Mouse (Mus musculus) 3134 (cell line): ENCODE measurements around the gene Rgs14.
A peak's percentile ranks its signal among the peaks of the same experiment; 100 is the strongest.

ENCODE experiments used
- DNase-seq: peaks from one replicate; pipeline ENCODE4 v3.0.0-alpha.2; 2011; ENCODE audit warnings: low spot score; ENCODE audit not compliant: insufficient read length; ENCODE audit errors: extremely low read depth

Rgs14 gene

GRCm38 (mm10) chr13:55344286-55344685 lies 25.2 kb upstream of the Rgs14 start:
- DNase-seq, result no peak

- no peak for DNase-seq
Measured at GRCm38 (mm10) chr13:55346745-55347144, 22.8 kb upstream of the Rgs14 start.

GRCm38 (mm10) chr13:55361145-55361544 lies 8.4 kb upstream of the Rgs14 start:
- DNase-seq, result no peak

GRCm38 (mm10) chr13:55361974-55362452 lies 7.5 kb upstream of the Rgs14 start:
- DNase-seq, result no peak

GRCm38 (mm10) chr13:55362453-55363060 lies 7.0 kb upstream of the Rgs14 start, which contains the start of gene Lman2:
TSS of gene Lman2 (minus strand) at chr13:55362783.
- DNase-seq, result peak; percentile 96

GRCm38 (mm10) chr13:55368401-55368800 lies 1.1 kb upstream of the Rgs14 start:
- no peak for DNase-seq

GRCm38 (mm10) chr13:55370234-55370633 lies 702 bp downstream of the Rgs14 start:
- DNase-seq, result no peak

- DNase-seq, result no peak
Measured at GRCm38 (mm10) chr13:55371007-55371681, 1.6 kb downstream of the Rgs14 start.

- DNase-seq, result no peak
Measured at GRCm38 (mm10) chr13:55371740-55372139, 2.2 kb downstream of the Rgs14 start.

- no peak for DNase-seq
Measured at GRCm38 (mm10) chr13:55374206-55374924, 4.8 kb downstream of the Rgs14 start.

- no peak for DNase-seq
Measured at GRCm38 (mm10) chr13:55375877-55376276, 6.3 kb downstream of the Rgs14 start.

- DNase-seq, result peak; percentile 10
Measured at GRCm38 (mm10) chr13:55378907-55379580, 9.5 kb downstream of the Rgs14 start.

- no peak for DNase-seq
Measured at GRCm38 (mm10) chr13:55381790-55382189, 12.3 kb downstream of the Rgs14 start.

GRCm38 (mm10) chr13:55390644-55391043 lies 21.1 kb downstream of the Rgs14 start:
- DNase-seq, result no peak

GRCm38 (mm10) chr13:55391626-55392029 lies 22.1 kb downstream of the Rgs14 start:
- no peak for DNase-seq

GRCm38 (mm10) chr13:55392933-55393332 lies 23.4 kb downstream of the Rgs14 start:
- no peak for DNase-seq

- no peak for DNase-seq
Measured at GRCm38 (mm10) chr13:55398088-55398487, 28.6 kb downstream of the Rgs14 start, which contains the start of gene Slc34a1. TSS of gene Slc34a1 (plus strand) at chr13:55398187.

GRCm38 (mm10) chr13:55399300-55400038 lies 29.9 kb downstream of the Rgs14 start:
- no peak for DNase-seq

- DNase-seq, result no peak
Measured at GRCm38 (mm10) chr13:55400039-55400346, 30.5 kb downstream of the Rgs14 start.

- DNase-seq, result no peak
Measured at GRCm38 (mm10) chr13:55403266-55403665, 33.7 kb downstream of the Rgs14 start.
